Mouse (Mus musculus): ENCODE measurements around the gene Pik3r1.

Gene Pik3r1

GRCm38 (mm10) chr13:101684706-101685105 is 83.3 kb downstream of the Pik3r1 start:
- DNase-seq (ENCODE audit: low read depth, low spot score) = no peak

- no peak for DNase-seq (ENCODE audit: low read depth, low spot score)
Observed at GRCm38 (mm10) chr13:101682378-101682777, 85.6 kb downstream of the Pik3r1 start.

GRCm38 (mm10) chr13:101680083-101680482 is 87.9 kb downstream of the Pik3r1 start:
- no peak for DNase-seq (ENCODE audit: low read depth, low spot score)

GRCm38 (mm10) chr13:101678984-101679383 is 89.0 kb downstream of the Pik3r1 start:
- DNase-seq (ENCODE audit: low read depth, low spot score) = no peak

GRCm38 (mm10) chr13:101678036-101678435 is 90.0 kb downstream of the Pik3r1 start:
- DNase-seq (ENCODE audit: low read depth, low spot score) = no peak

- DNase-seq (ENCODE audit: low read depth, low spot score) = no peak
Observed at GRCm38 (mm10) chr13:101673876-101674275, 94.1 kb downstream of the Pik3r1 start.

- no peak for DNase-seq (ENCODE audit: low read depth, low spot score)
Observed at GRCm38 (mm10) chr13:101668859-101669258, 99.2 kb downstream of the Pik3r1 start.

- no peak for DNase-seq (ENCODE audit: low read depth, low spot score)
Observed at GRCm38 (mm10) chr13:101664010-101664409, 104.0 kb downstream of the Pik3r1 start.

- no peak for DNase-seq (ENCODE audit: low read depth, low spot score)
Observed at GRCm38 (mm10) chr13:101662900-101663299, 105.1 kb downstream of the Pik3r1 start.

GRCm38 (mm10) chr13:101661567-101661966 is 106.5 kb downstream of the Pik3r1 start:
- DNase-seq (ENCODE audit: low read depth, low spot score) = no peak

- no peak for DNase-seq (ENCODE audit: low read depth, low spot score)
Observed at GRCm38 (mm10) chr13:101660187-101660586, 107.8 kb downstream of the Pik3r1 start.

GRCm38 (mm10) chr13:101652131-101652530 is 115.9 kb downstream of the Pik3r1 start:
- no peak for DNase-seq (ENCODE audit: low read depth, low spot score)

- no peak for DNase-seq (ENCODE audit: low read depth, low spot score)
Observed at GRCm38 (mm10) chr13:101641632-101642031, 126.4 kb downstream of the Pik3r1 start.

- DNase-seq (ENCODE audit: low read depth, low spot score) = no peak
Observed at GRCm38 (mm10) chr13:101635837-101636236, 132.2 kb downstream of the Pik3r1 start.

GRCm38 (mm10) chr13:101634420-101634819 is 133.6 kb downstream of the Pik3r1 start:
- DNase-seq (ENCODE audit: low read depth, low spot score) = no peak

GRCm38 (mm10) chr13:101633620-101634019 is 134.4 kb downstream of the Pik3r1 start:
- DNase-seq (ENCODE audit: low read depth, low spot score) = no peak

GRCm38 (mm10) chr13:101632771-101633170 is 135.2 kb downstream of the Pik3r1 start:
- no peak for DNase-seq (ENCODE audit: low read depth, low spot score)

GRCm38 (mm10) chr13:101631561-101631960 is 136.5 kb downstream of the Pik3r1 start:
- no peak for DNase-seq (ENCODE audit: low read depth, low spot score)
